Mouse (Mus musculus) thymus, adult 2 months (tissue): ENCODE data around the gene Anks1b. TPM values are rescaled to one million over a fixed set of nuclear protein-coding genes. Genes with fewer than 3 reads are reported as not detected.

Source experiments
- DNase-seq: peaks from one replicate; pipeline ENCODE4 v3.0.0; 2021
- H3K27ac ChIP-seq: fragments of 200-500 bp; 2 replicates; pipeline ENCODE4 v1.5.1; 2012; ENCODE audit warnings: low read length, control low read depth; ENCODE audit not compliant: control insufficient read depth, insufficient read depth
- H3K27me3 ChIP-seq: fragments of 200-500 bp; 2 replicates; pipeline ENCODE4 v1.6.1; 2012; ENCODE audit warnings: mild to moderate bottlenecking, low read length, moderate library complexity, mixed read lengths; ENCODE audit not compliant: control insufficient read depth, insufficient read depth
- H3K36me3 ChIP-seq: fragments of 200-500 bp; 2 replicates; pipeline ENCODE4 v1.6.1; 2012; ENCODE audit warnings: mild to moderate bottlenecking, low read length, moderate library complexity; ENCODE audit not compliant: control insufficient read depth, insufficient read depth
- H3K4me1 ChIP-seq: fragments of 200-500 bp; replicated peaks from 2 replicates; pipeline ENCODE4 v1.6.1; 2012; ENCODE audit warnings: low read length; ENCODE audit not compliant: control insufficient read depth, insufficient read depth
- H3K4me3 ChIP-seq: fragments of 200-500 bp; 2 replicates; pipeline ENCODE4 v1.5.1; 2012; ENCODE audit warnings: mild to moderate bottlenecking, low read length, control low read depth, moderate library complexity; ENCODE audit not compliant: control insufficient read depth, insufficient read depth
- CTCF ChIP-seq: fragments of 200-500 bp; IDR thresholded peaks from 2 replicates; pipeline ENCODE4 v1.5.1; 2012; ENCODE audit warnings: mild to moderate bottlenecking, control low read depth, low read length, moderate library complexity, borderline replicate concordance; ENCODE audit not compliant: control insufficient read depth, poor library complexity, insufficient read depth; ENCODE audit errors: extremely low read depth
- POLR2A ChIP-seq: fragments of 200-500 bp; IDR thresholded peaks from 2 replicates; pipeline ENCODE4 v1.6.1; 2012; ENCODE audit warnings: mild to moderate bottlenecking, low read length, control low read depth, moderate library complexity; ENCODE audit not compliant: control insufficient read depth, poor library complexity, insufficient read depth; ENCODE audit errors: extremely low read depth
- WGBS: fragments of 180-500 bp; shearing (Covaris S2); methylation state at CpG from one replicate; pipeline ENCODE4 v1.1.7; 2018; 5-methylcytosine and 5-hydroxymethylcytosine counted together
- polyA plus RNA-seq: library from polyadenylated mRNA; depleted of rRNA; stranded (reverse); fragments of >200 nt; gene quantifications from 2 replicates; pipeline ENCODE4 v1.2.3, GENCODE M21; 2012

The Anks1b gene
- polyA plus RNA-seq, 1 experiment = 0.24 TPM

DNA sequence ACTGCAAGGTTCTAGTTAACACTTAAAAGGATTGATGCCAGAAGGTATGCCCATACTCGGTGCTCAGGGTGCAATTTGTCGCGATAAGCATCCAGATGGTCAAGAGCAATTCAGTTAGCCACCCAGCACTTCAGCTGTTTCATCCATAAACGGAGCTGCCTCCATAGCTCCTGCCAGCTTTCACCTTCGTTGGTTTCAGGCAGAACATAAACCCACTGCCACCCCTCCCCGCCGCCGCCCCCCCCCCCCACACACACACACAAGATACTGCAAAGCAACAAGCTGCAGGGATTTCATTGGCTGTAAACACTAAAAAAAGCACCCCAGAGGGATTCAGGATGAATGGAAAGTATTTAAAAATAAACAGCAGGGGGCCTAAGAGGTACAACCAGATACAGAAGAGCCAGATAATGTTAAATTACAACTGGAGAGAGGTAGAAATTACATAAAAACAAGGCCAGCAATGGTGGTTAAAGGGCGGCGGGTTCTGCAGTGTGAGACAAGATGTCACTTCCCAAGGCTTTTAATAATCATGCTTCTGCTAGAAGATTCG is 897.2 kb downstream of the Anks1b start:
- no peak for DNase-seq
- 36% methylated on average over 11 of the region's 11 CpGs for WGBS
- H3K4me1 ChIP-seq = no peaks in the 10 kb centered on the region
- TF ChIP-seq POLR2A = no peak
- TF ChIP-seq CTCF = no peak
- H3K4me3 ChIP-seq = no peak overlapping the region
- H3K36me3 ChIP-seq = no peaks in the 10 kb centered on the region
- no peak overlapping the region for H3K27ac ChIP-seq
- H3K27me3 ChIP-seq = no peaks in the 10 kb centered on the region

DNA sequence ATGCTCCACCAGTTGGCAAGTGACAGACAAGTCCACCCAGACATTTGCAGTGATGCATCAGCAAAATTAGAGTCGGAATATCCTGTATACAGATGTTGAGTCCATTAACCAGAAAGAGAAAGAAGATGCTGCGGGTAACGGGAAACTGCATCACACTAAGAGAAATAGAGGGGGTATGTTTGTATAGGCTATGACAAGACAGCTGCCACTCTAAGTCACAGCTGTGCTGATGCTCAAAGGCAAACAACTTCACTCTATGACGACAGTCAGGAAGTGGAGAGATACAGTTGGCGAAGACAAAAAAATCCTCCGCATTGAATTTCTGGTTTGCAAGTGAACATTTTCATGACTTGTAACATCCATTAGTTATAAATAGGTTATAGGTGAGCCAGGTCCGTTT is 897.7 kb downstream of the Anks1b start:
- no peak for DNase-seq
- Histone ChIP-seq H3K27me3 (no peaks in the 10 kb centered on the region), H3K4me1 (no peaks in the 10 kb centered on the region), H3K27ac (no peak overlapping the region), H3K4me3 (no peak overlapping the region), H3K36me3 (no peaks in the 10 kb centered on the region)
- TF ChIP-seq POLR2A (no peak), CTCF (no peak)
- WGBS = 63% methylated on average over 7 of the region's 7 CpGs

DNA sequence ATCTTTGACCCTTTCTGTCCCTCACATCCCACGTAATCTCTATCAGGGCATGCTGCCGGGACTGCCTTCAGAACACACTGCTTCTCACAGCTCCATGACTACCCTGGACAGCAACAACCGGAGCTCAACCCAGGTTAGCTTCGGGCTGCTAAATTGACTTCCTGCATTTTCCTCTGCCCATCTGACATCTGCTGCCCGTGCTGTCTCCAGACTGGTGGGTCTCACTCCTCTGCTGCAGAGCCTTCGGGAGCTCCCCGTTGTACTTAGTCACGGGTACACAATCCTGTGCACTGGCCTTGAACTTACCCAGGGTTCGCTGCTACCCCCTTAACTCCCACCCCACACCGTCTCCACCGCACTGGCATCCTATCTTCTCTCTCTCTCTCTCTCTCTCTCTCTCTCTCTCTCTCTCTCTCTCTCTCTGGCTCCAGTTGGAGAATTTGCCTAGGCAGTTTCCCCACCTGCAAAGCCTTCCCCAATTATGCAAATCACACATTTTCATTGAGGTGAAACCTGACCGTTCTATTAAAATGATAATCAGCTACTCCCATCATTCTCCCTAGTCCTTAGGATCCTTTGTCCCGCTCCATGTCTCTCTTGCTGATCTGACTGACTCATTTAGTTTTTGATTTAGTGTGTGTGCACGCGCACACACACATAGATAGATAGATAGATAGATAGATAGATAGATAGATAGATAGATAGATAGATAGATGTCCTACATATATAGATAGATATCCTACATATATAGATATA is 898.3 kb downstream of the Anks1b start:
- Histone ChIP-seq H3K27me3 (no peaks in the 10 kb centered on the region), H3K36me3 (no peaks in the 10 kb centered on the region), H3K27ac (no peak overlapping the region), H3K4me3 (no peak overlapping the region), H3K4me1 (no peaks in the 10 kb centered on the region)
- WGBS = 16% methylated on average over 15 of the region's 15 CpGs
- DNase-seq = no peak
- TF ChIP-seq CTCF (no peak), POLR2A (no peak)

DNA sequence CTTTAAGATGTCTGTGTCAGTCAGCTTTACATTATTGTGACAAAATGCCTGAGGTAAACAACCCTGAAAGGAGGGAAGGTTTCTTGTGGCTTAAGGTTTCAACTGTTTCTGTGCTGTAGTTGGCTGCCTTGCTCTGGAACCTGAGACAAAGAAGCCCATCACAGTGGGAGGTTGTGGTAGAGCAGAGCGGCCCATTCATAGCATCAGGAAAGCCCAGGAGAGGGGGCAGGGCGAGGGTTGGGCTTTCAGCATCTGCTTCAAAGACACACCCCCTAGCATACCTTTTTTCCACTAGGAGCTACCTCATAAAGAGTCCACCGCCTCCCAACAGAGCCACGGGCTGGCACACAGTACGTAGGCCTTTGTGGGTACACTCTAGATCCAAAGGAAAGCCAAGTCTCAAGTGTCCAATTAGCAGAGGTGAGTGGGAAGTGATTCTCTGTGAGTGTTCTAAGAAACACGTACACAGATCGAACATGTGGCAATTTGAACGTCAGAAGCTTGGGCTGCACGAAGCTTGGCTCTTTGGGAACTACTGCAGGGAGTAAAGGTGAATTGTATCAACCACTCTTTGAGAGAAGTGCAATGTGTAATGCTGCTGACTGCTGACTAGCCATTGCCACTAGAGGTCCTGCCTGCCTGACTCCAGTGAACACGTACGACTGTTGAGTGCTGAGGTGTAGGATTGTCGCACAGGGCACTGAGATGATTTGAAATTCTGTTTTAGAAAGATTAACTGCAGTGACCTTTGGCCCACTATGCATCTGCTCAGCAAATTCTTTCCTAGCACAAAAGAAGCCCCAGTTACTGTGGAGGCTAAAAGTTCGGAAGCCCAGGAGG is 906.5 kb downstream of the Anks1b start:
- no peaks in the 10 kb centered on the region for H3K27me3 ChIP-seq
- no peaks in the 10 kb centered on the region for H3K36me3 ChIP-seq
- TF ChIP-seq CTCF (no peak), POLR2A (no peak)
- H3K4me3 ChIP-seq = no peak overlapping the region
- no peak for DNase-seq
- H3K27ac ChIP-seq = no peak overlapping the region
- 81% methylated on average over 13 of the region's 13 CpGs for WGBS
- no peaks in the 10 kb centered on the region for H3K4me1 ChIP-seq

DNA sequence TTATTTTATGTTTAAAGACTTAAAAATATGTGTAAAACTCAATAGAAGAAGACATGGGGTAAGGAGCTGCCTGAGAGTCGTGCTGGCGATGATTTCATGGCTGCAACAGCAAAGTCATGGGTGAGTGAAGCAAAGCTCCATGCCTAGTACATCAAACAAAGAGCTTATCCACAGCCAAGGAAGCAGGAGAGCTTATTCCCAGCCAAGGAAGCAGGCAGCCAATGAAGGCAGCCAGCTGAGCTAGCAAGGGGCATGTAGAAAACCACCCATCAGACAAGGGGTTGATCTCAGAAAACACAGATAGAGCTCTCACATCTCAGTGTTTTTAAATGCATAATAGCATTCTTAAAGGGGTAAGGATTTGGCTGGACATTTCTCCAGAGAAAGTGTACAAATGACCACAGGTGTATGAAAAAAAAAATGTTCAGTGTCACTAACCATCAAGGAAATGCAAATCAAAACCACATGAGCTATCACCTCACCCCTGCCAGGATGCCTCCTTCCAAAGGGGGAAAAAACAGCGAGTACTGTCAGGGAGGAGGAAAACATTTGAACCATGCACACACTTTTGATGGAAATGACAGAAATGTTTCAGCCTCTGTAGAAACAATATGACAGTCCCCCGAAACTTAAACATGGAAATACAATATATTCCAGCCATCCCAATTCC is 911.8 kb downstream of the Anks1b start:
- no peak overlapping the region for H3K27ac ChIP-seq
- DNase-seq = no peak
- TF ChIP-seq CTCF = no peak
- TF ChIP-seq POLR2A = no peak
- 74% methylated on average over 4 of the region's 4 CpGs for WGBS
- H3K36me3 ChIP-seq = no peaks in the 10 kb centered on the region
- H3K4me1 ChIP-seq = no peaks in the 10 kb centered on the region
- H3K4me3 ChIP-seq = no peak overlapping the region
- no peaks in the 10 kb centered on the region for H3K27me3 ChIP-seq

DNA sequence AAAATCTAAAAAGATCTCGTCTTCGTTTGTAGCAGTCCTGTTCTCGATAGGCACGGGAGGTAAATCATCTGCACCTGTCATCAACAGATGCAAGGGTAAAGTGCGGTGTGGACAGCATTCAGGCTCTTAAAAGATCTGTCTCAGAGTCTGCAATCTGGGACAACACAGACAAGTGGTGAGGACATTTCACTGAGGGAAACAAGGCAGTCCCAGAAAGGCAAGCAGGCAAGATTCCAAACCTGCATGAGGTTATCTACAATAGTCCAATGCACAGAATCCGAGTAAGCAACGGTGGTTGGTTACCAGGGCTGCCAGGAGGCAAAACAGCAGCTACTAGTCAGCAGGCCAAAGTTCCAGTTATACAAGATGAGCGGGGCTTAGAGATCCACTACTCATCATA is 912.4 kb downstream of the Anks1b start:
- Histone ChIP-seq H3K4me1 (no peaks in the 10 kb centered on the region), H3K27me3 (no peaks in the 10 kb centered on the region), H3K27ac (no peak overlapping the region), H3K4me3 (no peak overlapping the region), H3K36me3 (no peaks in the 10 kb centered on the region)
- TF ChIP-seq POLR2A (no peak), CTCF (no peak)
- 91% methylated on average over 8 of the region's 8 CpGs for WGBS
- no peak for DNase-seq
